Mouse (Mus musculus) lung, embryonic 15.5 days (tissue): ENCODE data around the gene Erich3. TPM values are rescaled to one million over a fixed set of nuclear protein-coding genes. Genes with fewer than 3 reads are reported as not detected.

Experiments used
- ATAC-seq: fragments of 200-750 bp; cut with Nextera tagmentation; 2 replicates; pipeline ENCODE4 v1.8.0; 2017; ENCODE audit warnings: moderate number of reproducible peaks, borderline replicate concordance; ENCODE audit not compliant: low FRiP score, low TSS enrichment; ENCODE audit errors: extremely low read depth
- H3K27ac ChIP-seq: fragments of 300-500 bp; sonication (generic); 2 replicates; pipeline ENCODE4 v1.5.1; 2015; ENCODE audit warnings: moderate library complexity, mild to moderate bottlenecking, inconsistent platforms
- H3K27me3 ChIP-seq: fragments of 300-500 bp; sonication (generic); 2 replicates; pipeline ENCODE4 v1.6.1; 2015; ENCODE audit warnings: inconsistent platforms
- H3K36me3 ChIP-seq: fragments of 300-500 bp; sonication (generic); 2 replicates; pipeline ENCODE4 v1.6.1; 2015; ENCODE audit warnings: inconsistent platforms
- H3K4me1 ChIP-seq: fragments of 300-500 bp; sonication (generic); 2 replicates; pipeline ENCODE4 v1.6.1; 2015; ENCODE audit warnings: inconsistent platforms
- H3K4me2 ChIP-seq: fragments of 300-500 bp; sonication (generic); 2 replicates; pipeline ENCODE4 v1.6.1; 2015; ENCODE audit warnings: inconsistent platforms, mild to moderate bottlenecking, moderate library complexity
- H3K4me3 ChIP-seq: fragments of 300-500 bp; sonication (generic); 2 replicates; pipeline ENCODE4 v1.5.1; 2015; ENCODE audit warnings: mild to moderate bottlenecking, inconsistent platforms
- H3K9ac ChIP-seq: fragments of 300-500 bp; sonication (generic); 2 replicates; pipeline ENCODE4 v1.6.1; 2015; ENCODE audit warnings: inconsistent platforms
- H3K9me3 ChIP-seq: fragments of 300-500 bp; sonication (generic); 2 replicates; pipeline ENCODE4 v1.6.1; 2016; ENCODE audit warnings: inconsistent platforms
- WGBS: fragments of 180-500 bp; shearing (Covaris S2); methylation state at CpG from one replicate; pipeline ENCODE4 v1.1.7; 2015; 5-methylcytosine and 5-hydroxymethylcytosine counted together
- polyA plus RNA-seq: library from polyadenylated mRNA; unstranded; fragments of >200 nt; fragmentation: Nextera tagmentation; extraction: Ambion mirVana; gene quantifications from 2 replicates; pipeline ENCODE4 v1.2.1, GENCODE M21; 2015

Erich3 gene
- polyA plus RNA-seq, 1 experiment from 2014 or later, result 0.16 TPM

GRCm38 (mm10) chr3:154816231-154816630 lies 152.6 kb downstream of the Erich3 start:
- Histone ChIP-seq H3K4me3 (no peak overlapping the region), H3K27ac (no peak overlapping the region), H3K9me3 (no peaks in the 10 kb centered on the region), H3K9ac (no peak overlapping the region), H3K36me3 (no peaks in the 10 kb centered on the region), H3K4me2 (no peak overlapping the region), H3K27me3 (no peaks in the 10 kb centered on the region), H3K4me1 (no peaks in the 10 kb centered on the region)
- ATAC-seq, result no peak
- WGBS, result 62% methylated on average over 3 of the region's 3 CpGs

GRCm38 (mm10) chr3:154816801-154817625 lies 153.4 kb downstream of the Erich3 start:
- no peaks in the 10 kb centered on the region for H3K9me3 ChIP-seq
- no peaks in the 10 kb centered on the region for H3K4me1 ChIP-seq
- no peak for ATAC-seq
- no peak overlapping the region for H3K27ac ChIP-seq
- no peak overlapping the region for H3K9ac ChIP-seq
- no peak overlapping the region for H3K4me2 ChIP-seq
- no peak overlapping the region for H3K4me3 ChIP-seq
- WGBS, result 42% methylated on average over 19 of the region's 19 CpGs
- no peaks in the 10 kb centered on the region for H3K27me3 ChIP-seq
- no peaks in the 10 kb centered on the region for H3K36me3 ChIP-seq

Other genes starting within 250 kb of the Erich3 start
- 15.9 and 16.8 TPM in 2 replicates for gene Cryz, start 67.1 kb upstream of the Erich3 start, polyA plus RNA-seq
- 13.5 and 16.0 TPM in 2 replicates for gene Tyw3, start 66.8 kb upstream of the Erich3 start, polyA plus RNA-seq